Mouse (Mus musculus): ENCODE data around the gene Khnyn. TPM values are rescaled to one million over a fixed set of nuclear protein-coding genes. Genes with fewer than 3 reads are reported as not detected.

Khnyn gene
- polyA plus RNA-seq (2012; rRNA removed) = 14.3 and 14.7 TPM in 2 replicates

DNA sequence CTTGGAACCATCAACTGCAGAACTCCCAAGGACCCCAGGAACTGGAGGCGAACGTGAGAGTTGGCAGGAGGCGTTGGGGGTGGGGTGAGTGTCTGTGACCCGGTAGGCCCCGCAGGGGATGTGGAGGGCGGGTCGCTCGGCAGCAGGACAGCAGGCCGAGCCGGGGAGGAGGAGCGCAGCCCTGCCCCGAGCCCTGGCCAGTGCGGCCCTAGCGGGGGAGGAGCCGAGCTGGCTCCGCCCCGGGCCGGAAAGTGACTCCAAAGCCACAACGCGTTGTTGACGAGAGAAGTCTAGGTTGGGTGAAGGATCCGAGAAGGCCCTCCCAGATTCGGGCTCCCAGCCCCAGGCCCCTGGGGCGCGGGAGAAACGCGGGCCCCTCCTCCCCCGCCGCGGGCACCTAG is at the start of gene Khnyn:
Gene Khnyn (plus strand): TSS at position 235 of the 401 bp plus-strand sequence.
- DNase-seq (ENCODE audit: low read depth) = no peak

DNA sequence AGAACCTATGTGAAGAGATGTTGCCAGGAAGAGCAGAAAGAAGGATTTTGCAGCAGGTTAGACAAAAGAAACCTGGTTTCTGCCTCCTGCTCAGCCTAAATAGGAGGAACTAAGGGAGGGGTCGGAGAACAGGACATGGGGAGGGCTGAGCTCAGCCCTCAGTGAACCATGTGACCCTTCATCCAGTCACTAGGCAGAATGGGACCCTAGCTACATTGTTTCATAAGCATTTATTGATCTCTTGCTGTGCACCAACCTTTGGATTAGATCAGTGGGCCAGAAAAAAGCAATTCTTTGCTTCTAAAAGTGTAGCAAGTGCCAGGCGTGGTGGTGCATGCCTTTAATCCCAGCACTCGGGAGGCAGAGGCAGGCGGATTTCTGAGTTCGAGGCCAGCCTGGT is 46.4 kb upstream of the Khnyn start:
- DNase-seq (ENCODE audit: low read depth) = no peak

DNA sequence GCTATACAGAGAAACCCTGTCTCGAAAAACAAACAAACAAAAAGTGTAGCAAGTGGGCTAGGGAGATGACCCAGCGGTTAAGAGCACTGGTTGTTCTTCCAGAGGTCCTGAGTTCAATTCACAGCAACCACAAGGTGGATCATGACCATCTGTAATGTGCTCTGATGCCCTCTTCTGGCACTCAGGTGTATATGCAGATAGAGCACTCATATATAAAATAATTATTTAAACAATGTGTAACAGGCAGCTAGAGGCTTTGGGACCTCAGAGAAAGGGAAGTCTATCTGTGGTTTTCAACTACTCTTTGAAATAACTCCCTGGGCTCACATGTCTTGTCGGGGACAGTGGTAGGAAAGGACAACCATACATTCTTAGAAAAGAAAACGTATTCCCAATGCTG is 46.0 kb upstream of the Khnyn start:
- DNase-seq (ENCODE audit: low read depth) = no peak

DNA sequence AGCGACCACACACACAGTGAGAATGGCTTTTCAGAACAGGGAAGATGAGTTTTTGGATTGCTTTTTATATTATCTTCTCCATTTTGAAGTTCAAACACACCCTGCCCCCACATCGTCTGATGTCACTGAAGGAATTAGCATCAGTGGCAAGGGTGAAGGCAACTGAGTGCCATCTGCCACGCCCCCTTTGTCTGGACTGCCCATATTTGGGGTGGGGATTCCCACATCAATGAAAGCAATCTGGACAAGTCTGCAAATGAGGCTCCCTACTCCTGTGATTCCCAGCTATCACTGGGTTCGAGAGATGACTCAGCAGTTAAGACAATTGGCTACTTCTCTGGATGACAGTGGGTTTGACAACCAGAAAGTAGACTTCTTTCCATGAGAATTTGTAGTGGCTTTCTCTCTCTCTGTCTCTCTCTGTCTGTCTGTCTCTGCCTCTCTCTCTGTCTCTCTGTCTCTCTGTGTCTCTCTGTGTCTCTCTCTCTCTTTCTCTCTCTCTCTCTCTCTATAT is 43.8 kb upstream of the Khnyn start:
- no peak for DNase-seq (ENCODE audit: low read depth)

DNA sequence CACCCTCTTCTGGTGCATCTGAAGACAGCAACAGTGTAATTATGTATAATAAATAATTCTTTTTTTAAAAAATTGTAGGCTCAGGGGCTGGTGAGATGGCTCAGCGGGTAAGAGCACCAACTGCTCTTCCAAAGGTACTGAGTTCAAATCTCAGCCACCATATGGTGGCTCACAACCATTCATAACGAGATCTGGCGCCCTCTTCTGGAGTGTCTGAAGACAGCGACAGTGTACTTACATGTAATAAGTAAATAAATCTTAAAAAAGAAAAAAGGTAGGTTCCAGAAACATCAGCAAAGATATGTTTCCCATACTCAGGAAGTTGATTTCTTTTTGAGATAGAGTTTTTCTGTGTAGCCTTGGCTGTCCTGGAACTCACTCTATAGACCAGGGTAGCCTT is 42.0 kb upstream of the Khnyn start:
- DNase-seq (ENCODE audit: low read depth) = no peak

DNA sequence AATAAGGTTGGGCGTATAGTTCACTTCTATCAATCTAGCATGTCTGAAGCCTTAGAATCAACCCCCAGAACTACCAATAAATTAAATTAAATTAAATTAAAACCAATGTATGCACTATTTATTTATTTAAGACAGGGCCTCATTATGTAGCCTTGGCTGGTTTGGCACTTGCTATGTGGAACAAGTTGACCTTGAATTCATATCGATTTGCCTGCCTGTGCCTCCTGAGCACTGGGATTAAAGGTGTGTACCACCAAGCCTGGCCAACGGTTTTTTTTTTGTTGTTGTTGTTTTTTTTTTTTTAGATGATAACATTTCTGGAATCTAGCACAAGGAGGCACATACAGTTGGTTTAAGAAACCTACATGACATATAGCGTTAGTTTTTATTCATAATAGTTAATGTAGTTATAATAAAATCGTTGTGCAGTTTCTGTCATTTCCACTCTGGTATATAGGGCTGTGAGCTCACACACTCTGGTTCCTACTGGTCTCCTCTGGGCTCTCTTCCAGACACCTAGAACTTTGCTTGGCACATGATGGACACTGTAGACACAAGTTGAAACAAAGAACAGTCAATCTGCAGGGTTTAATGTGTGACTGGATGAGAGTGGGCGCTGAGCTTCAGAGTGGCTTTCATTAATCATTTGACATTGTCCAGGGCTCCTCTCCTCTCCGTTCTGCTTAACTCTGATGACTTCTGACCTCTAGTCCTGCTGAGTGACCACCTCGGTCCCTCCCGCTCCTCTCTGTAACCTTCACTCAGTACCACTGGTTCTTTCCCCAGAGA is 39.0 kb upstream of the Khnyn start:
- no peak for DNase-seq (ENCODE audit: low read depth)

DNA sequence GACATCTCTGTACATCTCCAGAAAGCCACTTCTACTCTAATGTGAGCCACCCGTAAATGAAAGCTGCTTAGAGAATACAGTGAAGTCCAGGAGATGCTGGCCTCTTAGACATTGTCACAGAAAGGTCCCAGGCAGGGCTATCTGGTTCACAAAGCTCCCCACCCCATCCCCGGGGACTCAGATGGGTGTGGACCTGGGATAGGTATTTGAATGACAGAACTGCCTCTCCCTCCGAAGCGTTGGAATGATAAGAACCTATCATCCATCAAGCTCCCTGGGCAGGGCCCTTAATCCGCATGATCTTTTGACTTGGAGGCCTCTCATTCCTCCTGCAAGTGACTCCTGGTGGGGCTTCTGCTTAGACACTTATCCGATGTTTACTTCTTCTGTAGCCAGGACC is 33.9 kb upstream of the Khnyn start:
- no peak for DNase-seq (ENCODE audit: low read depth)

DNA sequence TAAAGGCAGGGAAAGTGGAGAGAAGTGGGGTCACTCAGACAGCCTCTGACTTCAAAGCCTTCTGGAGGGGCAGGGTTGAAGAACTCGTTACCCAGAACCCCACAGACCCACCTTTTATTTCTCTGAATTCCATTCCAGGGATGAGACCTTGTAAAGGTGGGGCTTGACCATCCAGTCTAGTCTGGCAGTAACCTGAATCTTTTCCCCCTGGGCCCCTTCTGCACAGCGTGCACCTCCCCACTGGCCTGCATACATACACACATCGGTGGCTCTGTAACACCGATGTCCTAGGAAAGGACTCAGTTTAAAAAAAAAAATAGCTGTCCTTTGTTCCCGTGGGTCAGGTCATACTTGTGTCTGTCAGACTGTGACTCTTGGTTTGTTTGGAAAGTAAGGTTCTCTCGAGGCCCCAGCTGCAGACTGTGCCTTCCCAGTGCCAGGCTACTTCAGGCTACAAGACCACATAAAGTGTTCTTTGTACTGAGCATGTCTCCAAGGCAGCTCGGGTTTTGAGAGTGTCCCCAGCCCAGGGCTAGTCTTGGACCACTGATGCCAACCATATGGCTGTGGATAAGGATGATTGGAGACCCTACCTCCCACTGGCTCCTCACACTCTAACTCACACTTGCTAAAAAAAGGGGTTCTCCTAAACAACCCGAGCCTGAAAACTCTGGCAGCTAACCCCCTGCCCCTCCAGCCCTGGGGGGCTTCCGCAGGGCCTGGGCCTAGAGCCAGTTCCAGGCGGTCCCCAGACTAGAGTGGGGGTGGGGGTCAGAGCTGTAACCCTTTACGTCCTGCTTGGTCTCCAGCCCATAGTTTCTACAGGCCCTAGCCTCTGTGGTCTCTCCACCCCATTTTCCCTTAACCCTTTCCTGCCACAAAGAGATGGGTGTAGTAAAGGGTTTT is 31.8 kb upstream of the Khnyn start:
- DNase-seq (ENCODE audit: low read depth) = no peak

DNA sequence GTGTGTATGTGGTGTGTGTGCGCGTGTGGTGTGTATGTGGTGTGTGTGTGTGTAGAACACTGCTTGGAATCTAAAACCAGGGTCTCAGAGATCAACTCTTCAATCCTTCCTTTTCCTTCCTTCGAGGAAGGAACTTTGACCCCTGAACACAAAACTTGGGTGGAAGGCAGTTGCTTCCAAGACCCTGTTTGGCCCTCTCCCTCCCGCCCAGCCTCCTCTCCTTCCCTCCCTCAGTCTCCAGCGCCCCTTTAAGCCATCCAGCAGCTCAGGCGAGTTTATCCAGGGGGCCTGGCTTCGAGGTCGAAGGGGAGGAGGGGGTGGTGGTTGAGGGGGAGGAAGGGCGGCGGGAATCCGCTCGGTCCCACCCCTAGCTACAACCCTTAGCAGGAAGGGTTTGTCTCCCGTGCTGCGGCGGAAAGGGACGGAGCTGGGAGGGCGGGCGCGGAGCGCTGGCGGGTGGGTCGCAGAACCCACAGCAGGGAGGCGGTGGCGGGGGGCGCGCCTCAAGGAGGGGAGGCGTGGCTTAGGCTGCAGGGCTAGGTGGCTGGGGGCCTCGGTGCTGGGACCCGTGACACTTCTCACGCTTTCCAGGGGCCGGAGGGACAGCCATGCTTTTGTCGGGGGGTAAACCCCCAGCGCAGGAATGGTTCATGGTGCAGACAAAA is 31.0 kb upstream of the Khnyn start, which contains the start of gene Nynrin:
Gene Nynrin (plus strand): TSS at position 390 of the 665 bp plus-strand sequence.
- DNase-seq (ENCODE audit: low read depth) = no peak

DNA sequence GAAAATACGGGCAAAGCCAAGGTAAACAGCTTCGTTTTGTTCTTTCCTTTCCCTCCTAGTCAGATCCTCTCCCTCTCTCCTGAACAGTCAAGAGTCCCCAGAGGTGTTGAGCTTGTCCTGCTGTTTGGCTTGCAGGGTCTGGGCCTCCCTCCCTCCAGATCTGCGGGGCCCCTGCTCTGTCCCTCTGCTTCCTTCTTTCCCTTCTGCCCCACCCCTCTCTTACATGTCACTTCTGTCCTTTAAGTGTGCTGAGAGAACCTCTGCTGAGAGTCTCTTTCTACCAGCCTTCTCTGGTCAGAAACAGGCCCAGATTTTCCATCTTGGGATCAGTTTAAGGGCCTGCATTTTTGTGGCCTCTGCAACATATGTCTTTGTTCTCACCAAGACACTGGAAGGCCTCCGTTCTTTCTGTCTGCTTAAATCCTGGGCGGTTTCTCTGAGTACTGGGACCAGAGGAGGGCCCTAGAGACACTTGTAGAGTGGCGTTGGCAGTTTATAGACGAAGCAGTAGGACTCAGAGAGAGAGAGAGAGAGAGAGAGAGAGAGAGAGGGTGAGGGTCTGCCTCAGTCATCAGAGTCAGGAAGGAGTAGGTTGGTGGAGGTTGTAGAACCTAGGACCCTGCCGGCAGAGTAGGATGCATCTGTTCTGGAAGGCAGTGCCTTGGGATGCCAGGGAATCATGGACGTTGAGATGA is 30.2 kb upstream of the Khnyn start:
- DNase-seq (ENCODE audit: low read depth) = no peak

DNA sequence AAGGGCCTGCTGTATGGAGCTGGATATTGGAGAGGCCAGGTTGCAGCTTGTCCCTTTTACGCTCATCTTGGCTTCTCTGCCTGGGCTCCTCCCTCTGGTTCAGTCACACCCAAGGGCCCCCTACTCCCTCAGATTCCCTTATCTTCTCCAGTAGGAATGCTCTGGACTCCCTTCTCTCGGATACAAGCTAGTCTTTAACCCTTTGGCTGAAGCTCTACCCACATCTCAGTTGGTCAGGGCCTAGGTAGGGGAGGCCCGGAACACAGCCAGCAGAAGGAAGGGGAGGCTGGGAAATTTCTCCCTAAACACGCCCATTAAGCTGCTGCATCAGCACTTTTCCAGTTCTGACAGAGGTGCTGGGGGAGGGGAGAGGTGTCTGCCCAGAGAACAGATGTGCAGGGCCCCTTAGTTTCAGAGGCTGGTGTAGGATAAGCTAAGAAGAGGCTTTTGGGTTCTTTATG is 29.6 kb upstream of the Khnyn start:
- DNase-seq (ENCODE audit: low read depth) = no peak

DNA sequence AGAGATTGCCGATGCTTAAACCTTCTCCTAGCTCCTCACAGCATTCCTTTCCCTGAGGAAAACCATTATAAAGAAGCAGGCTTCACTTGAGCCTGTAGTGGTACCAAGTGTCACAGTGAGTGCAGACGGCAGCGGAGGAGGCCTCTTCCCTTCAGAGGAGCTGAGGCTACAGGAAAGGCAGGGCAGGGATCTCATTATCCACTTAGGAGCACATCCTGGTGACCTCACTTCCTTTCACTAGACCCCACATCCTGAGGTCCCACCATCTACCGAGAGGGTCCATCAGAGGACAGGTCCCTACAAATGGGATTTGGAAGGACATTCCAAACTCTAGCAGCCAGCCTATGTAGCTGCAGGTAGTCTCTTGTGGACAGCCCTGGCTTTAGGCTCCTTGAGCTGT is 27.2 kb upstream of the Khnyn start:
- no peak for DNase-seq (ENCODE audit: low read depth)

DNA sequence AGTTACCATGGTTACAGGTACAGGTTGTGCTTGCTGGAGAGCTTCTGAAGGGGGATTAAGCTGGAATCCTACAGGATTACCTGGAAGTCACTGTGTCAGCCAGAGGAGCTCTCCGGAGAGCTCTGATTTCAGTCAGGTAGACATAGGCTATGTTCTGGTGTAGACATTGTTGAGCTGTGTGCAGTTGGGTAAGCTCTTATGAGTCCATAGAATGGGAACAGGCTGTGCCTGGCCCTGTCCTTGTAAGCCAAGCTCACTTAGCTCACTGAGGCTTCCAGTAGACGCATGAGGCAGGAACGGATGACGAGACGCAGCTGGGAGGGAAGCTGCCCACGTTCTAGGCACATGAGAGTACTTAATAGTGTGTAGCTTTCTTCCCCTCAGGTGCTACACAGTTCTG is 22.6 kb upstream of the Khnyn start:
- DNase-seq (ENCODE audit: low read depth) = peak; percentile 66

DNA sequence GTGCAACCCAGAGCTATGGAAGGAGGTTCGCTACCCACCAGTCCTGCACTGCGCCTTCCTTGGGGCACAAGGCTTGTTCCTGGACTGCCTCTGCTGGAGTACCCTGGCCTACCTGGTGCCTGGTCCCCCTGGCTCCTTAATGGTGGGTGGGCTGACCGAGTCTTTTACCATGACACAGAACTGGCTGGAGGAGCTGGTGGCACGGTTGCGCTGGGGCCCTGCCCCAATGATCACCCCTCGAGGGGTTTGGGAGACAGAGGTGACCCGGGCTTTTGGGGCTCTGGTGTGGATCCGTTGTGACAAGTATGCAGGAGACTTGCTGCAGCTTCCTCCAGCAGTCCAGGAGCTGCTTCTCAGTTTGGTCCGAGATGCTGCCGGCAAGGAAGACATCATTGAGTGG is 21.8 kb upstream of the Khnyn start:
- DNase-seq (ENCODE audit: low read depth) = no peak

DNA sequence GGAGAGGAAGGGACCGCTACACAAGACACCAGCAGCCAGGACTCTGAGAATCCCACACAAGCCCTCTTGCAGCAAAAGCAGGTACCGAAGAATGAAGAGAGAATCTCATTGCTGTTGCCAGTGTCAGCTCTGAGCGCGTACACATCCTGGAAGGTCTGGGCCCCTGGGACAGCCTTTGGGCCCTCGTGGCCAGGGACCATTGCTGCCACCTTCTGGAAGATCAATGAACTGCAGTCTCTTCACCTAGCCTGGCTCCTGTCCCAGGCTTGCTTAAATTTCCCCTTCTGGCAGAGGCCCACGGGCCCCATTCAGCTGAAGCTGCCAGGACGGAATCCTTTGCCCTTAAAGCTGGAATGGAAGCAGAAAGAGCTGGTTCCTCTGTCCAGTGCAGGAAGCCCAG is 21.0 kb upstream of the Khnyn start:
- DNase-seq (ENCODE audit: low read depth) = no peak

DNA sequence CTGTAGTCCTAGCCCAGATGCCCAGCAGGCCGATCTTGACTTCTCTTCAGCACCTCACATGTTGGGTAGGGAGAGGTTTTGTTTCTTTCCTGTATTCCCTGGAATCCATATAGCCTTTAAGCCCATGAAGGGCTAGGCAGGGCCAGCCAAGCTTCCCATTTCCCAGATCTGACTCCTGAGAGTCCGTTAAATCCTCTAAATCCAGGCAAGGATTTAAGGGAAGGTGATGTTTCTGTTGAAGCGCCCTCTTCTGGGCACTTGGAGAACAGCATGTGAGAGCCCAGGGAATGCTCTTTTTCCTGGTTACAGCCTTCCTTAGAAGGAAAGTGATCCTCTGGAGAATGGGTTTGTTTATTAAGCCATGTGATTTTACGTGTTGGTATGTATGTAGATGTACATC is 17.8 kb upstream of the Khnyn start:
- no peak for DNase-seq (ENCODE audit: low read depth)

DNA sequence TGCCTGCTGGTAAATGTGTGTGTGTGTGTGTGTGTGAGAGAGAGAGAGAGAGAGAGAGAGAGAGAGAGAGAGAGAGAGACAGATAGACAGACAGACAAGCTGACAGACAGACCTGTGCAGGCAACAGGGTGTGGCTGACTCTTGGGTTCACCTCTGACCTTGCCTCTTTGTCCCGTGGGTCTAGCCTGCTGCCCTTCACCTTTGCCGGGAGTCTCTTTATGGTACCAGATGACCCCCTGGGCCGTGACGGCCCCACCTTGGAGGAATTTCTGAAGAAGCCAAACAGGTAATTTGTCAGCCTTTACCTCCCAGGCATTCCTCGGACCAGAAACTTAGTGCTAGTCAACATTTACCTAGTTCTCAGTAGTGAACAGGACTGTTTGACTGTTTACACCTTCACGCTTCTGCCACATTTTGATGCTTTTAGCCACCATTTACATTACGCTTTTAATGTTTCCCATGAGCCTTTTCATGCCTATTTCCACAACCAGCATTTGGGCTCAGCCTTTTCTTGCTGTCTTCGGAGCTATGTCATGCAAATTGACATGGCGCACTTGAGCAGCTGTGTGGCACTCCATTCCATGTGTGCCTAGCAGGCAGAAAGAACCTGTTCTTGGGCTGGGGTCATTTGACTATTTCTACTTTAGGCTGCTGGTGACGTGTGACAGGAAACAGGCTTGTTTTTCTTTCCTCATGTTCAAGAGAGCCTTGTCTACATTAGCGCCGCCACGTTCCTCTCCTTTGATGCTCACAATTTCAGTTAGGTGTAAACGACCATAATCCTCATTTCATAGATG is 16.3 kb upstream of the Khnyn start:
- no peak for DNase-seq (ENCODE audit: low read depth)

DNA sequence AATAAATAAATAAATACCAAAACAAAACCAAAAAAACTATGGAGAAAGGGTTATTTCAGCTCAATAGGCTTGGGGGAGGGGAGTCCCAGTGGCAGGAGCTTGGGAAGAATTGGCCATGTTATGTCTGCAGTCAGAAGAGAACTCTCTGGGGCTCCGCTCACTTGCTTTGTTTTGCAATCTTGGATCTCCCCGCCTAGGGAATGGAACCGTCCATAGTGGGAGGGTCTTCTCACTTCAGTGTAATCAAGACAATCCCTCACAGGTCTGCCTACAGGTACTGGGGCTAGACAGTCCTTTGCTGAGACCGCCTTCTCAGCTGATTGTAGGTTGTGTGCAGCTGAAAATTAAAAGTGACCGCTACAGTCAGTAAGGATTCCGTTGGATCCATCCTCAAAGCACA is 15.2 kb upstream of the Khnyn start:
- no peak for DNase-seq (ENCODE audit: low read depth)

DNA sequence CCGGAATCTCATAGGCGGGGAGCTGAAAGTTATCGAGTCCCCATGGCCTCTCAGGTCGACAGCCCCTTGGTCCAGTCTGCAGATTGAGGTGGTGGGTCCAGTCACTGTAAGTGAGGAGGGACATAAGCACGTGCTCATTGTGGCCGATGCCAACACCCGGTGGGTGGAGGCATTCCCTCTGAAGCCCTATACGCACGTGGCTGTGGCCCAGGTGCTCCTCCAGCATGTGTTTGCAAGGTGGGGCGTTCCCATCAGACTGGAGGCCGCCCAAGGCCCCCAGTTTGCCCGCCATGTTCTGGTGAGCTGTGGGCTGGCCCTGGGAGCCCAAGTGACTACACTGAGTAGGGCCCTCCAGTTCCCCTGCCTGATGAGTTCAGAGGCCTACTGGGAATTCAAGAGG is 12.7 kb upstream of the Khnyn start:
- no peak for DNase-seq (ENCODE audit: low read depth)

DNA sequence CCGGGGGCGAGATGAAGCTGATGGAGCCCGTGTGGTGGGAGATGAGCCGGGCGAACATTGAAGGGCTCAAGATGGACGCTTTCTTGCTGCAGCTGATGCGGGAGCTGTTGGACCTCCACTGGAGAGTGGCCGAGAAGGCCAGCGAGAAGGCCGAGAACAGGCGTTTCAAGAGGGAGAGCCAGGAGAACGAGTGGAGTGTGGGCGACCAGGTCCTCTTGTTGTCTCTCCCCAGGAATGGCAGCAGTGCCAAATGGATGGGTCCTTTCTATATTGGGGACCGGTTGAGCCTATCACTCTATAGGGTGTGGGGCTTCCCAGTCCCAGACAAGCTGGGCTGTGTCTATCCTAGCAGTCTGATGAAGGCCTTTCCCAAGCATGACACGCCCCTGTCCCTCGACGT is 12.2 kb upstream of the Khnyn start:
- DNase-seq (ENCODE audit: low read depth) = no peak
